Mouse (Mus musculus) megakaryocyte progenitor cell, adult 5-6 weeks (primary cell): ENCODE data around the gene Gramd1c. TPM values are rescaled to one million over a fixed set of nuclear protein-coding genes. Genes with fewer than 3 reads are reported as not detected.

ENCODE experiments used
- ATAC-seq: replicated peaks from 2 replicates; pipeline ENCODE4 v1.8.0; 2016; ENCODE audit warnings: mild to moderate bottlenecking, moderate TSS enrichment, inconsistent platforms; ENCODE audit not compliant: poor library complexity
- total RNA-seq, 2 experiments: library from RNA; stranded (forward) in 1 of 2; stranded (reverse) in 1 of 2; fragments of 157-497, 149-512 nt in 1 of 2; fragments of 200-1000 nt in 1 of 2; gene quantifications; 2 replicates each; pipeline versions ENCODE4 v1.2.3 to v1.2.4; 2015 to 2017

Gene Gramd1c
- total RNA-seq, 2 experiments from 2014 or later: 1.4 to 1.9 TPM

GRCm38 (mm10) chr16:44018986-44019548 lies 44.1 kb downstream of the Gramd1c start:
- 0 out of 2 replicates have a peak, but pooled peaks have one; percentile 10 for ATAC-seq

- peak; percentile 90 for ATAC-seq
These were observed 44.8 kb downstream of the Gramd1c start for GRCm38 (mm10) chr16:44018372-44018771.

DNA sequence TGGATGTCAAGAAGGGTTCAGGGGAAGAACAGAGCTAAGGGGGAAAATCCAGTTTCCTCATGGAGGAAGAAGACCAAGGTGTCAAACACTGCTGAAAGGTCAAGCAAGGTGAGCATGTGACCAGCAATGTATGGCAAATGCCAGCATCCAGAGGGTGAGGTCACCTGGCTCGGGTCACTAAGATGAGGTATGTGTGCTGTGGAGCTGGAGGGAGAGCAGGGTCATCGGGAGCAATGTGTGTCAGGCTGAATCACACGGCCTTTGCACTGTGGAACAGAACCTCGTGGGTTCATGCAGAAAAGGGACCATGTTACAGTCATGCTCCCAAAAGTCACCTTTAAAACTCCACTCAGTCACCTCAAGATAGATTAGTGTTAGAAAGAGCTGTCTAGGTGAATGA lies 45.4 kb downstream of the Gramd1c start:
- ATAC-seq: no peak

DNA sequence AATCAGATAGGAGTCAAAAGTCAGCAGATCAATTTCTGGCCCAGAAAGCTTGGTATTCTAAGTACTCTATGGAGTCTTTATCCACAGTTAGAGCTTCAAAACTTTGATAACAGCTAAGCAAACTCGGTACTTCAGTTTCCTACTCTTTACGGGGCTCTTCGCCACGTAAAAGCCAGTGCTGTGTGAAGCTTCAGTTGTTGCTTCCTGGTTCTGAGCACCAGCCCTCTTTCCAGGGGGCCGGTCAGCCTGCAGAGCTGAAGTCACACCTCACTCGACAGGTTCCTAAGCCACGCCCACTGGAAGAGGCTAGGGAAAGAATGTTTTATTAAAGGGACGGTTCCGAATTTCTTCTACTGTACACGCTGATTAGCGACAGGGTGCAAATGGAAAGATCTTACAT lies 47.0 kb downstream of the Gramd1c start:
- peak; percentile 80 for ATAC-seq

DNA sequence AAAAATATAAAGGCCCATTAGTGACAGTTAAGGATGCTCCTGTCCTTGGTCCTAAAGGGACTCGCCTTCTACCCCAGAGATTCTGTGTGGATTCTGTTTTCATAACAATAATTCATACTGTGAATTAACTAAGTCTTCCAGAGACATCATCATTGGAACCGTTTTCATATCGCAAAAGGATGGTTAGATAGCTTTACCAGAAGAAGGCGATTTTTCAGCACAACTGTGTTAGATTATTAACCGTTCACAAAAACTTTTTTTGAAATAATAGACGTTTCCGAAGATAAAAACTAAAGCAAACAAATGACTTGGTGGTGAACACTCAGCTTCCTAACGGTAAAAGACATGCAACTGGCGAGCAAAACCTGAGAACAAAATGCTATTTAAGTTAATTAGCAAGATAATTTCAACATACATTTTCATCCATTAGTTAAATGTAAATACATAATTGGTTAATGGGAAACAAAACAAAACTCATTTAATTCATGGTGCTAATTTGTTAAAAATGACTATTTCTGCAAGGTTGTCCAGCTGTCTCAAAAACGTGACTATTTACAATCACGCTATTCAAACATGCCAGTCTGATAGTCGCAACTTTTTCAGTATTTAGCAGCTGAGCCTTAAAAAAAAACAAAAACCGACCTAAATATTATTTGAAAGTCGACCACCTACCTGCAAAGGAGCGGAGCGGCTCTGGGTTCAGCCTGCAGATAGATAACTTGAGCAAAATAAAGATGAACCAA lies 47.6 kb downstream of the Gramd1c start:
- ATAC-seq: no peak

DNA sequence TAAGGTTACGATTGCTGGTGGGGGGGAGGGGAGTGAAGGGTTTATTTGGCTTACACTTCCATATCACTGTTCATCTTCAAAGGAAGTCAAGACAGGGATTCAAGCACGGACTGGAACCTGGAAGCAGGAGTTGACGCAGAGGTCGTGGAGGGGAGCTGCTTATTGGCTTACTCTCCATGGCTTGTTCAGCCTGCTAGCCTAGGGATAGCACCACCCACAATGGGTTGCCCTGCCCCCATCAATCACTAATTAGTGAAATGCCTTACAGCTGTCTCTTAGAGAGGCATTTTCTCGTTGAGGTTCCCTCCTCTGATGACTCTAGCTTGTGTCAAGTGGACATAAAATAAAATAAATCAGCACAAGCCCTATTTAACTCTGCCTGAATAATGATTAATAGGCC lies 52.1 kb downstream of the Gramd1c start:
- ATAC-seq: no peak

DNA sequence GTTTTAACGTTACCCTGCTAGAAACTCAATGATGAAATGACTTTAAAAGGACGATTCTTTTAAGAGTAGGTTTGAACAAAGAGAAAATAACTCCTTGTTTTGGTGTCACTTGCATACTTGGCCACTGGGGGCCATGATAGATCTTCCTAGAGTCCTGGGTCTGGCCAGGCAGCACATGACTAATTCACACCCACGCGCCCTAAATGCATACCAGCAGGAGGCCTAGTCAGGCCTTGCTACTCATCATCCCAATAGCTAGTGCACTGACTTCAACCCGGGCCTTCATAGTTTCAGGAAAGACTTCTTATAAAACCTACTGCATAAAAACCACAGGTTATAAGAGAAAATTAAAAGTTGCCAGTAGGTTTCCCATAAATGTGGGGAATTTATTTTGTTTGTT lies 61.1 kb downstream of the Gramd1c start:
- peak; percentile 98 for ATAC-seq

DNA sequence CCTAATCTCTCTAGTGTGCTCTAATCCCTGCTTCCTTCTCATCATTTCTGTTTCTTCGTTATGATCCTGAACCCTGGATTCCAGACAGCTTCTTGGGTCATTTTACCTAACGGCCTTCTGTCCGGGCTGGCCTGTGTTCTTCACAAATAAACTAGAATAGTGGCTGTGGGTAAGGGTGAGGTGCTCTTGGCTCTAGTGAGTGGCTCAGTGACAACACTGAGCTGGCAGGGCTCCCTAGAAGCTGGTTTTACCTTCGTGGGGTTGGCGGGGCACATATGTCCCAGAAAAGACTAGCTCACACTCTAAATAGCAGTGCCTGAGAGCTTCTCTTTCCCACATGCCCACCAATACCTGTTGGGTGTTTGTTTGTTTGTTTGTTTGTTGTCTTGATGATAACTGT lies 63.6 kb downstream of the Gramd1c start:
- ATAC-seq: no peak

DNA sequence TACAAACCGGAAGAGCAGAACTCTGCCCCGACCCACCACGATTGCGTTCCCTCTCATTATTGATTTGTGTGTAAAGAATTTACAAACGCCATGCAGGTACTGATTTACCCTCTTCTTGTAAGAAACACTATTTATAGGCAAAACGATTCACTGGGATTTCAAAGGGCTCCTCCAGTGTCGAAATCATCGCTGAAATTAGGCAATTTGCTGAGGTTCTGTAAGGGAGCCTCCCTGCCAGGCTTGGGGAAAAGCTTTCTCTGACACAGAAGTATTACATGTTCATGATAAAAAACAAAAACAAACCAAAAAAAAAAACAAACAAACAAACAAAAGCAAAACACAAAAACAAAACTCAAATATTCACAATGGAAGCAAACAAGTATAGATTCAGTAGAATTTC lies 64.0 kb downstream of the Gramd1c start:
- no peak for ATAC-seq

DNA sequence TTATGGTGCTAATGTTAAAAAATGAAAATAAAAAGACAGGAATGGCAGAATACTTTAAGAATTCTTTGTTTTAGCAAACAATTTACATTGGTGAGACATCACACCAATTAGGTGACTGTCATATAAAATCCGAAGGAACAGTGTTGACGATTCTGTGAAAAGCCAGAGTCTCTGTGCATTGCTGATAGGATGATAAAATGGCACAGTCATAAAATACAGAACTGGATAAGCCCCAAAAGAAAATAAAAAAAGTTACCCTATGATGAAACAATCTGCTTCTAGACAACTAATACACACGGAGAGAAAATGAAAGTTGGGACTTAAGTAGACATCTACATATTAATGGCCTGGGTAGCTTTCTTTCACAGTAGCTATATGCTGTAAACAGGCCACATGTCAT lies 68.5 kb downstream of the Gramd1c start:
- ATAC-seq: no peak

DNA sequence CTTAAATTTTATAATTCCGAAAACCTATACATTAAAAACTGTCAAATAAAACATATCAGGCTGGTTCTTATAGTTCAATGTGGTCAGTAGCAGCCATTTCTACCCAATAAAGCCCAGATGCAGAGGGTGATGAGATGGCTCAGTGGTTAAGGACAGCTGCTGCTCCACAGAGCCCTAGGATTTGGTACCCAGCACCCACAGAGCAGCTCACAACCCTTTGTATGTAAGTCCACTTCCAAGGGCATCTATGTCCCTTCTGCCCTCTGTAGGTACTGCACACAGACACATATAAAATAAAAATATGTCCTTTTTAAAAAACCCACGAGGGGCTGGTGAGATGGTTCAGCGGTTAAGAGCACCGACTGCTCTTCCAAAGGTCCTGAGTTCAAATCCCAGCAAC lies 76.8 kb downstream of the Gramd1c start:
- ATAC-seq: no peak; the same call in 1 of the 2 replicates

DNA sequence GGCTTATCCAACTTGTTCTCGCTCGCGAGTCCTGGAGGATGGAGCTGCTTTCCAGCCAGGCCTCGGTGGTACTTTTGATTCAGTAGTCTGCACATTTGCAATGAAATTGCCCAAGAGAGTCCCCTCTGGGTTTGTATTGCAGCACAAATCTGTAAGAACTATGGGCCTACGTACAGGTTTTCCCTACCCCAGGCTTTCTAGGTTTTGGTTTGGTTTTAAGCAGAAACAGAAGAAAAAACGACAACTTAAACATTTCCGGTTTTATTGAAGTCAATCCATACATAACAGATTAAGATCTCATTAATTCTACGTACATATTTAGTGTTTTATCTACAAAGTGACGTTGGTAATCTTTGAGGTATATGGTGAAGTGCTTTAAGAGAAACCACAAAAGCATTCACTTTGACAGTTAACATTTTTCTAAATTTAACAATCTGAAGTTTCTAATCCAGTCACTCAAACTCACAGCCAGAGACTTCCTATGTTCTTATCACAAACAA lies 83.0 kb downstream of the Gramd1c start:
- 0 out of 2 replicates have a peak, but pooled peaks have one; percentile 3 for ATAC-seq

GRCm38 (mm10) chr16:43979328-43980109 lies 83.6 kb downstream of the Gramd1c start, which contains the start of gene Zdhhc23:
TSS of gene Zdhhc23 (minus strand) at chr16:43979791.
- peak; percentile 67 for ATAC-seq

GRCm38 (mm10) chr16:43979010-43979327 lies 84.2 kb downstream of the Gramd1c start:
- ATAC-seq: peak; percentile 51

GRCm38 (mm10) chr16:43973606-43974220 lies 89.4 kb downstream of the Gramd1c start:
- no peak for ATAC-seq

- ATAC-seq: no peak
These were observed 90.0 kb downstream of the Gramd1c start for GRCm38 (mm10) chr16:43973147-43973546.

DNA sequence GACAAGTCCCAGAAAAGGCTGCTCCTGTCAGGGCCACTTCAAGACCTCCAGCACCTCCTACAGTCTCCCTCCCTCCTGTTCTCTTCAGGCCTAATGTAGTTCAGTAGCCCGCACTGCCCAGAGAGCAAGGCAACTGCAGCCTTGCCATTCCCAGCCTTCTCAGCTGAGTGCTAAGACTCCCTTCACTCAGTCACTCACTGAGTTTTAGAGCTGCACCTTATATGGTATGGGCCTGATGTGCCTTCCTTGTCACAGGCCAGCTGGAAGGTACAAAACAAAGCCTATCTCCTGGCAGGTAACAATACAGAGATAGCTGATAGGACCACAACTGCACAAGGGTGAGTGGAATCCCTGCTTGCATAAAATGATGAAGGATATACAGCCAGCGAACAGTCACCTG lies 90.8 kb downstream of the Gramd1c start:
- no peak for ATAC-seq

DNA sequence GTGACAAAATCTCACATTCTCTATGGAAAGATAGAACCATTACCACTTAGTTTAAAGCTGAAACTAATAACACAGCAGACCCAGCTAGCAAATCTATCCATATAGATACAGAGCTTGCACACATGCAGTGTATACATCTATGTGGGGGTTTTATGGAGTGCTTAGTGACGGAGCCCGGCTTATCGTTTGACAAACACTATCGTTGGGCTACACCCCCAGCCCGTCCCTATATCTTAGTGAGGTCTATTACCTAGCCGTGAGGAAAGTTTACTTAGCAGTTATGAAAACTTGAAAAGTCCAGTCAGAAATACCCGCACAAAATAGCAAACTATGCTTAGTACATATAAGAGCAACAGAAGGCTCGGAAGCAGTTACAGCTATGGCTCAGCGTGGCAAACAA lies 91.4 kb downstream of the Gramd1c start:
- no peak for ATAC-seq

DNA sequence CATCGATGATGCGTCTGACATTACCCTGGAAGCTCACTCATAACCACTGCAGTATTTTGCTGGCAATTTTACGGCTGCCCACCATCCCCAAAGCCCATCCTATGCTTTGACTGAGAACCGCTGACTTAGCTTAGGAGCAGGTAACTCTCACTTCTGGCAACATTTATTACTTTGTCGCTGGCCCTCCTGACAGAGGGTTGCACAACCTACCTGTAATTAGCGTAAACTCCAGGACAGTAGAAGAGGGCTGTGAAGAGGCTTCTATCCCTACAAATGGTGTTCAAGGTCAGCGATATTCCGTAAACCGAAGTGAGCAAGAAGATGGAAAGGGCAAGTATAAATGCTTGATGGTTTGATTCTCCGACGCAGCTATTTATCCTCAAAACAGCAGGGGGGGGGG lies 92.0 kb downstream of the Gramd1c start:
- no peak for ATAC-seq

DNA sequence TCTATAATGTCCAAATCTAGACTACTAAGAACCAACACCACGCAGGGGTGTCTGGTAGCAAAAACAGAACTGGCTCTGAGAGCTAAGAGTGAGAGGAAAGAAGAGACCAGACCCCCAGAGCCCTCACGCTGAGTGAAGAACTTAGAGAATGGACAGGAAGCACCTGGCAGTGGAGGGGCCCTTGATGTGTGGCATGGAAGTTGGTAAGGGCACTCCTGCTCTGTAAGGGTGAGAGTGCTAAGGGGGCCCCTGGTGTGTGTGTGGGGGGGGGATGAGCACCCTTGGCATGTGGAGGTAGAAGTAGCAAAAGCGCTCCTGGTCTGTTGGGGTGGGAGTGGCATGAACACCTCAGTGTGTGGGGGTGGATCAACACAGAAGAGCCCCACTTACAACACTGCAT lies 92.7 kb downstream of the Gramd1c start:
- ATAC-seq: peak; percentile 35

GRCm38 (mm10) chr16:43965781-43966389 lies 97.3 kb downstream of the Gramd1c start:
- ATAC-seq: peak; percentile 50
